Mouse (Mus musculus): ENCODE results near the gene Hoxa10. TPM values are rescaled to one million over a fixed set of nuclear protein-coding genes. Genes with fewer than 3 reads are reported as not detected.

Hoxa10 gene
- polyA plus RNA-seq, 1 experiment from 2014 or later: 0.20 TPM

- H3K27ac ChIP-seq (ENCODE audit: low read depth, low read length): no peak within 1 kb of the TSS
- no peak within 1 kb of the TSS for H3K4me2 ChIP-seq
- peak; percentile 26; the same call in 1 of the 2 replicates for ATAC-seq (replicated peaks; ENCODE audit: insufficient number of reproducible peaks, low FRiP score, low TSS enrichment)
- WGBS (ENCODE audit: insufficient replicate concordance): 1% methylated on average over 26 of the region's 36 CpGs
- H3K36me3 ChIP-seq (ENCODE audit: control insufficient read depth, insufficient read depth, low read length): no peaks in the 10 kb centered on the region
- peaks cover 95% of the 10 kb centered on the region for H3K27me3 ChIP-seq (ENCODE audit: control insufficient read depth, insufficient read depth, low read length)
- no peaks in the 10 kb centered on the region for H3K9me3 ChIP-seq (replicated peaks; ENCODE audit: control insufficient read depth, low read length)
- H3K4me1 ChIP-seq (ENCODE audit: control insufficient read depth, insufficient read depth, low read length): peaks cover 7% of the 10 kb centered on the region; the same call in 1 of the 2 replicates
- H3K9ac ChIP-seq (ENCODE audit: low read depth, low read length): no peak within 1 kb of the TSS
- H3K4me3 ChIP-seq (ENCODE audit: low read depth, low read length): no peak within 1 kb of the TSS
These were observed 10.0 kb downstream of the Hoxa10 start, which contains the start of gene Hoxa9 for GRCm38 (mm10) chr6:52230516-52231165. Gene Hoxa9, minus strand, starts transcription at chr6:52231089.

GRCm38 (mm10) chr6:52229558-52230416 lies 10.9 kb downstream of the Hoxa10 start:
- 2% methylated on average over 43 of the region's 44 CpGs for WGBS (ENCODE audit: insufficient replicate concordance)
- Histone ChIP-seq H3K27me3 (ENCODE audit: control insufficient read depth, insufficient read depth, low read length) (peaks cover 95% of the 10 kb centered on the region), H3K4me2 (no peak overlapping the region), H3K9ac (ENCODE audit: low read depth, low read length) (no peak overlapping the region), H3K4me1 (ENCODE audit: control insufficient read depth, insufficient read depth, low read length) (peaks cover 8% of the 10 kb centered on the region; the same call in 1 of the 2 replicates), H3K4me3 (ENCODE audit: low read depth, low read length) (no peak overlapping the region), H3K36me3 (ENCODE audit: control insufficient read depth, insufficient read depth, low read length) (no peaks in the 10 kb centered on the region), H3K27ac (ENCODE audit: low read depth, low read length) (no peak overlapping the region), H3K9me3 (replicated peaks; ENCODE audit: control insufficient read depth, low read length) (no peaks in the 10 kb centered on the region)
- ATAC-seq (replicated peaks; ENCODE audit: insufficient number of reproducible peaks, low FRiP score, low TSS enrichment): no peak

GRCm38 (mm10) chr6:52228475-52229465 lies 11.9 kb downstream of the Hoxa10 start:
- H3K9ac ChIP-seq (ENCODE audit: low read depth, low read length): no peak overlapping the region
- peaks cover 5% of the 10 kb centered on the region; the same call in 1 of the 2 replicates for H3K4me1 ChIP-seq (ENCODE audit: control insufficient read depth, insufficient read depth, low read length)
- H3K36me3 ChIP-seq (ENCODE audit: control insufficient read depth, insufficient read depth, low read length): no peaks in the 10 kb centered on the region
- ATAC-seq (replicated peaks; ENCODE audit: insufficient number of reproducible peaks, low FRiP score, low TSS enrichment): no peak
- H3K27me3 ChIP-seq (ENCODE audit: control insufficient read depth, insufficient read depth, low read length): peaks cover 95% of the 10 kb centered on the region
- under 1% methylated on average over 38 of the region's 38 CpGs for WGBS (ENCODE audit: insufficient replicate concordance)
- H3K9me3 ChIP-seq (replicated peaks; ENCODE audit: control insufficient read depth, low read length): no peaks in the 10 kb centered on the region
- no peak overlapping the region for H3K27ac ChIP-seq (ENCODE audit: low read depth, low read length)
- no peak overlapping the region for H3K4me2 ChIP-seq
- no peak overlapping the region for H3K4me3 ChIP-seq (ENCODE audit: low read depth, low read length)

GRCm38 (mm10) chr6:52227470-52228222 lies 13.0 kb downstream of the Hoxa10 start:
- WGBS (ENCODE audit: insufficient replicate concordance): 4% methylated on average over 11 of the region's 11 CpGs
- Histone ChIP-seq H3K27me3 (ENCODE audit: control insufficient read depth, insufficient read depth, low read length) (peaks cover 95% of the 10 kb centered on the region), H3K27ac (ENCODE audit: low read depth, low read length) (no peak overlapping the region), H3K9ac (ENCODE audit: low read depth, low read length) (no peak overlapping the region), H3K4me1 (ENCODE audit: control insufficient read depth, insufficient read depth, low read length) (peaks cover 5% of the 10 kb centered on the region; the same call in 1 of the 2 replicates), H3K4me3 (ENCODE audit: low read depth, low read length) (no peak overlapping the region), H3K4me2 (no peak overlapping the region), H3K9me3 (replicated peaks; ENCODE audit: control insufficient read depth, low read length) (no peaks in the 10 kb centered on the region), H3K36me3 (ENCODE audit: control insufficient read depth, insufficient read depth, low read length) (no peaks in the 10 kb centered on the region)
- no peak for ATAC-seq (replicated peaks; ENCODE audit: insufficient number of reproducible peaks, low FRiP score, low TSS enrichment)

GRCm38 (mm10) chr6:52226569-52227257 lies 13.9 kb downstream of the Hoxa10 start:
- peaks cover 5% of the 10 kb centered on the region; the same call in 1 of the 2 replicates for H3K4me1 ChIP-seq (ENCODE audit: control insufficient read depth, insufficient read depth, low read length)
- H3K4me3 ChIP-seq (ENCODE audit: low read depth, low read length): no peak overlapping the region
- H3K9ac ChIP-seq (ENCODE audit: low read depth, low read length): no peak overlapping the region
- no peak for ATAC-seq (replicated peaks; ENCODE audit: insufficient number of reproducible peaks, low FRiP score, low TSS enrichment)
- no peak overlapping the region for H3K4me2 ChIP-seq
- H3K27me3 ChIP-seq (ENCODE audit: control insufficient read depth, insufficient read depth, low read length): peaks cover 95% of the 10 kb centered on the region
- WGBS (ENCODE audit: insufficient replicate concordance): 2% methylated on average over 26 of the region's 26 CpGs
- H3K9me3 ChIP-seq (replicated peaks; ENCODE audit: control insufficient read depth, low read length): no peaks in the 10 kb centered on the region
- no peak overlapping the region for H3K27ac ChIP-seq (ENCODE audit: low read depth, low read length)
- H3K36me3 ChIP-seq (ENCODE audit: control insufficient read depth, insufficient read depth, low read length): no peaks in the 10 kb centered on the region

- Histone ChIP-seq H3K27ac (ENCODE audit: low read depth, low read length) (no peak overlapping the region), H3K4me3 (ENCODE audit: low read depth, low read length) (no peak overlapping the region), H3K36me3 (ENCODE audit: control insufficient read depth, insufficient read depth, low read length) (no peaks in the 10 kb centered on the region), H3K4me1 (ENCODE audit: control insufficient read depth, insufficient read depth, low read length) (peaks cover 5% of the 10 kb centered on the region; the same call in 1 of the 2 replicates), H3K4me2 (no peak overlapping the region), H3K9ac (ENCODE audit: low read depth, low read length) (no peak overlapping the region), H3K9me3 (replicated peaks; ENCODE audit: control insufficient read depth, low read length) (no peaks in the 10 kb centered on the region), H3K27me3 (ENCODE audit: control insufficient read depth, insufficient read depth, low read length) (peaks cover 97% of the 10 kb centered on the region)
- WGBS (ENCODE audit: insufficient replicate concordance): 4% methylated on average over 69 of the region's 69 CpGs
- no peak for ATAC-seq (replicated peaks; ENCODE audit: insufficient number of reproducible peaks, low FRiP score, low TSS enrichment)
These were observed 14.8 kb downstream of the Hoxa10 start for GRCm38 (mm10) chr6:52225612-52226568.

All from heart, embryonic 11.5 days (tissue).